Mouse (Mus musculus): Measurements from ENCODE around the gene Sv2a. TPM values are rescaled to one million over a fixed set of nuclear protein-coding genes. Genes with fewer than 3 reads are reported as not detected.
"Not testable (repeated sequence)": the region's sequence is repeated elsewhere in the genome, so short reads cannot be mapped to it uniquely, and the experiment has no call there.

Sv2a gene
- polyA plus RNA-seq, 1 experiment from 2014 or later, result 2.6 TPM

- H3K4me1 ChIP-seq (replicated peaks; ENCODE audit: control insufficient read depth, insufficient read depth, low read length), result peaks cover 17% of the 10 kb centered on the region
- peaks cover 11% of the 10 kb centered on the region for H3K36me3 ChIP-seq (ENCODE audit: control insufficient read depth, insufficient read depth, low read length)
- peak overlapping the region; percentile 58; the same call in 1 of the 2 replicates for H3K4me3 ChIP-seq (ENCODE audit: low read length)
- H3K4me2 ChIP-seq (ENCODE audit: low read depth, low read length), result peak overlapping the region; percentile 83
- H3K27me3 ChIP-seq (ENCODE audit: control insufficient read depth, insufficient read depth, low read depth, low read length), result no peaks in the 10 kb centered on the region
- peak overlapping the region; percentile 41; the same call in 1 of the 2 replicates for H3K9ac ChIP-seq (ENCODE audit: low read length)
- no peak for ATAC-seq (ENCODE audit: low read depth)
- WGBS, result 16% methylated on average over 4 of the region's 4 CpGs
- H3K9me3 ChIP-seq (ENCODE audit: control insufficient read depth, low read length), result no peaks in the 10 kb centered on the region
- H3K27ac ChIP-seq (ENCODE audit: low read length), result peak overlapping the region; percentile 13; the same call in 1 of the 2 replicates
Observed at GRCm38 (mm10) chr3:96182382-96182776, 1.4 kb downstream of the Sv2a start.

- H3K9me3 ChIP-seq (ENCODE audit: control insufficient read depth, low read length), result no peaks in the 10 kb centered on the region
- no peak overlapping the region for H3K9ac ChIP-seq (ENCODE audit: low read length)
- H3K4me2 ChIP-seq (ENCODE audit: low read depth, low read length), result no peak overlapping the region
- no peak overlapping the region for H3K27ac ChIP-seq (ENCODE audit: low read length)
- no peaks in the 10 kb centered on the region for H3K27me3 ChIP-seq (ENCODE audit: control insufficient read depth, insufficient read depth, low read depth, low read length)
- H3K36me3 ChIP-seq (ENCODE audit: control insufficient read depth, insufficient read depth, low read length), result no peaks in the 10 kb centered on the region
- H3K4me1 ChIP-seq (replicated peaks; ENCODE audit: control insufficient read depth, insufficient read depth, low read length), result peaks cover 10% of the 10 kb centered on the region; the same call in 1 of the 2 replicates
- no peak overlapping the region for H3K4me3 ChIP-seq (ENCODE audit: low read length)
- no peak for ATAC-seq (ENCODE audit: low read depth)
- 59% methylated on average over 12 of the region's 12 CpGs for WGBS
Observed at GRCm38 (mm10) chr3:96192977-96193376, 12.0 kb downstream of the Sv2a start.

DNA sequence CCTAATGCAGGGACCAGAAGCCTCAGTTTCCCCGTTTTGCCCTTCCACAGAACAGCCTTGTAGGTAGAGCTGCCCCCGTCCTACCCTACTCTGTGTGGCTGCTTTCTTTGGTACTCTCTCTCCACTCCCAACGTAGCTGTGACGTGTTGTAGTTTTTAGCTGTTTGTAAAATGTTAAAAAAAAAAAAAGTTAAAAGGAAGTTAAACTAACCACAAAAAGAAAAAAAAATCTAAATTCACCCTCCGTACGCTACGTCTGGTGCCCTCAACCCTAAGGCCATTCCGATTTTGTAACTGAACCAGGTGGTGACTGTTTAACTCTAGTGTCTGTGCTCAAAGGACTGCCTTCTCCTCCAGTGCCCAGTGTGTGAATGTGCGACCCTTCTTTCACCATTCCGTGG is 14.0 kb downstream of the Sv2a start:
- WGBS, result 80% methylated on average over 10 of the region's 10 CpGs
- no peak for ATAC-seq (ENCODE audit: low read depth)
- no peaks in the 10 kb centered on the region for H3K27me3 ChIP-seq (ENCODE audit: control insufficient read depth, insufficient read depth, low read depth, low read length)
- H3K27ac ChIP-seq (ENCODE audit: low read length), result no peak overlapping the region
- no peak overlapping the region for H3K9ac ChIP-seq (ENCODE audit: low read length)
- H3K4me2 ChIP-seq (ENCODE audit: low read depth, low read length), result no peak overlapping the region
- no peaks in the 10 kb centered on the region for H3K36me3 ChIP-seq (ENCODE audit: control insufficient read depth, insufficient read depth, low read length)
- H3K4me1 ChIP-seq (replicated peaks; ENCODE audit: control insufficient read depth, insufficient read depth, low read length), result peaks cover 13% of the 10 kb centered on the region; the same call in 1 of the 2 replicates
- H3K4me3 ChIP-seq (ENCODE audit: low read length), result no peak overlapping the region
- no peaks in the 10 kb centered on the region for H3K9me3 ChIP-seq (ENCODE audit: control insufficient read depth, low read length)

- 86% methylated on average over 11 of the region's 11 CpGs for WGBS
- ATAC-seq (ENCODE audit: low read depth), result no peak
- H3K4me3 ChIP-seq (ENCODE audit: low read length), result no peak overlapping the region
- no peaks in the 10 kb centered on the region for H3K9me3 ChIP-seq (ENCODE audit: control insufficient read depth, low read length)
- no peaks in the 10 kb centered on the region for H3K27me3 ChIP-seq (ENCODE audit: control insufficient read depth, insufficient read depth, low read depth, low read length)
- H3K27ac ChIP-seq (ENCODE audit: low read length), result no peak overlapping the region
- no peak overlapping the region for H3K9ac ChIP-seq (ENCODE audit: low read length)
- peaks cover 13% of the 10 kb centered on the region; the same call in 1 of the 2 replicates for H3K4me1 ChIP-seq (replicated peaks; ENCODE audit: control insufficient read depth, insufficient read depth, low read length)
- H3K4me2 ChIP-seq (ENCODE audit: low read depth, low read length), result no peak overlapping the region
- H3K36me3 ChIP-seq (ENCODE audit: control insufficient read depth, insufficient read depth, low read length), result no peaks in the 10 kb centered on the region
Observed at GRCm38 (mm10) chr3:96195616-96196313, 14.8 kb downstream of the Sv2a start.

- 21% methylated on average over 27 of the region's 27 CpGs for WGBS
- H3K4me1 ChIP-seq (replicated peaks; ENCODE audit: control insufficient read depth, insufficient read depth, low read length), result peaks cover 13% of the 10 kb centered on the region; the same call in 1 of the 2 replicates
- H3K36me3 ChIP-seq (ENCODE audit: control insufficient read depth, insufficient read depth, low read length), result no peaks in the 10 kb centered on the region
- peak overlapping the region; percentile 86 for H3K4me3 ChIP-seq (ENCODE audit: low read length)
- peak overlapping the region; percentile 91 for H3K9ac ChIP-seq (ENCODE audit: low read length)
- H3K27ac ChIP-seq (ENCODE audit: low read length), result peak overlapping the region; percentile 96
- peak overlapping the region; percentile 97 for H3K4me2 ChIP-seq (ENCODE audit: low read depth, low read length)
- no peak for ATAC-seq (ENCODE audit: low read depth)
- no peaks in the 10 kb centered on the region for H3K27me3 ChIP-seq (ENCODE audit: control insufficient read depth, insufficient read depth, low read depth, low read length)
- H3K9me3 ChIP-seq (ENCODE audit: control insufficient read depth, low read length), result no peaks in the 10 kb centered on the region
Observed at GRCm38 (mm10) chr3:96196437-96197128, 15.6 kb downstream of the Sv2a start.

- Histone ChIP-seq H3K27ac (ENCODE audit: low read length) (peak overlapping the region; percentile 96), H3K27me3 (ENCODE audit: control insufficient read depth, insufficient read depth, low read depth, low read length) (no peaks in the 10 kb centered on the region), H3K9me3 (ENCODE audit: control insufficient read depth, low read length) (no peaks in the 10 kb centered on the region), H3K4me1 (replicated peaks; ENCODE audit: control insufficient read depth, insufficient read depth, low read length) (peaks cover 13% of the 10 kb centered on the region; the same call in 1 of the 2 replicates), H3K9ac (ENCODE audit: low read length) (peak overlapping the region; percentile 91), H3K4me3 (ENCODE audit: low read length) (peak overlapping the region; percentile 86), H3K36me3 (ENCODE audit: control insufficient read depth, insufficient read depth, low read length) (no peaks in the 10 kb centered on the region), H3K4me2 (ENCODE audit: low read depth, low read length) (peak overlapping the region; percentile 97)
- WGBS, result under 1% methylated on average over 50 of the region's 50 CpGs
- ATAC-seq (ENCODE audit: low read depth), result peak; percentile 95
Observed at GRCm38 (mm10) chr3:96197129-96197749, 16.3 kb downstream of the Sv2a start.

- ATAC-seq (ENCODE audit: low read depth), result peak; percentile 27; the same call in 1 of the 2 replicates
- Histone ChIP-seq H3K9me3 (ENCODE audit: control insufficient read depth, low read length) (no peaks in the 10 kb centered on the region), H3K9ac (ENCODE audit: low read length) (peak overlapping the region; percentile 60), H3K4me1 (replicated peaks; ENCODE audit: control insufficient read depth, insufficient read depth, low read length) (peaks cover 13% of the 10 kb centered on the region; the same call in 1 of the 2 replicates), H3K4me3 (ENCODE audit: low read length) (peak overlapping the region; percentile 86), H3K27ac (ENCODE audit: low read length) (peak overlapping the region; percentile 50), H3K36me3 (ENCODE audit: control insufficient read depth, insufficient read depth, low read length) (no peaks in the 10 kb centered on the region), H3K27me3 (ENCODE audit: control insufficient read depth, insufficient read depth, low read depth, low read length) (no peaks in the 10 kb centered on the region), H3K4me2 (ENCODE audit: low read depth, low read length) (peak overlapping the region; percentile 97)
- 7% methylated on average over 6 of the region's 6 CpGs for WGBS
Observed at GRCm38 (mm10) chr3:96198181-96198580, 17.2 kb downstream of the Sv2a start.

DNA sequence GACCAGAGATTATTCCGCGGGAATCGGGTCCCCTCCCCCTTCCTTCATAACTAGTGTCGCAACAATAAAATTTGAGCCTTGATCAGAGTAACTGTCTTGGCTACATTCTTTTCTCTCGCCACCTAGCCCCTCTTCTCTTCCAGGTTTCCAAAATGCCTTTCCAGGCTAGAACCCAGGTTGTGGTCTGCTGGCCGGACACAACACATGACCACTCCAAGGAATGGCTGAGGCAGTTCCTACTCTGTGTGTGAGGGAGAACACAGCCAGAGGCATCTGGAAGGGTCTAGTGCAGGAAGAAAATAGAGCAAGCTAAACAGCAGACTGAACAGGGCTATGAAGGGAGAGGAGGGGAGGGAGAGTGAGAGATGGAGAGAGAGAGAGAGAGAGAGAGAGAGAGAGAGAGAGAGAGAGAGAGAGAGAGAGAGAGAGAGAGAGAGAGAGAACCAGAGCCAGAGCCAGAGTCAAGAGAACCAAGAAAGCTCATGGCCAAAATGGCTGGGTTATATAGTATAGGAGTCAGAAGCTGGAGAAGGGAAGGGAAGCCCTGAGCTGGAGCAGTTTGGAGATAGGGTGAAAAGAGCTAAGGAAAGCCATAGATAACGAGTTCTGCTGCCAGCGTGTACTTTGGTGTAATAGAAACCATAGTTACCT is 17.8 kb downstream of the Sv2a start:
- WGBS, result 23% methylated on average over 6 of the region's 8 CpGs
- not testable (repeated sequence) for H3K36me3 ChIP-seq (ENCODE audit: control insufficient read depth, insufficient read depth, low read length); H3K27ac ChIP-seq (ENCODE audit: low read length); H3K9ac ChIP-seq (ENCODE audit: low read length); ATAC-seq (ENCODE audit: low read depth); H3K27me3 ChIP-seq (ENCODE audit: control insufficient read depth, insufficient read depth, low read depth, low read length); H3K4me3 ChIP-seq (ENCODE audit: low read length); H3K9me3 ChIP-seq (ENCODE audit: control insufficient read depth, low read length)
- H3K4me1 ChIP-seq (replicated peaks; ENCODE audit: control insufficient read depth, insufficient read depth, low read length), result peaks cover 13% of the 10 kb centered on the region; the same call in 1 of the 2 replicates
- peak overlapping the region; percentile 97; the same call in 1 of the 2 replicates for H3K4me2 ChIP-seq (ENCODE audit: low read depth, low read length)

Measured in lung, embryonic 16.5 days (tissue).